Mouse (Mus musculus) midbrain, embryonic 11.5 days (tissue): ENCODE data around the gene Gls. TPM values are rescaled to one million over a fixed set of nuclear protein-coding genes. Genes with fewer than 3 reads are reported as not detected.

ENCODE experiments used
- ATAC-seq: fragments of 200-750 bp; cut with Nextera tagmentation; 2 replicates; pipeline ENCODE4 v1.8.0; 2017; ENCODE audit warnings: moderate TSS enrichment, moderate library complexity; ENCODE audit not compliant: low FRiP score
- DNase-seq: peaks from one replicate; pipeline ENCODE4 v3.0.0; 2015; ENCODE audit warnings: low spot score; ENCODE audit errors: missing footprints
- H3K27ac ChIP-seq: fragments of 300-500 bp; sonication (generic); 2 replicates; pipeline ENCODE4 v1.5.1; 2014; ENCODE audit warnings: low read depth, low read length
- H3K27me3 ChIP-seq: fragments of 300-500 bp; sonication (generic); 2 replicates; pipeline ENCODE4 v1.6.1; 2014; ENCODE audit warnings: mild to moderate bottlenecking, low read length, moderate library complexity, mixed read lengths; ENCODE audit not compliant: control insufficient read depth, insufficient read depth
- H3K36me3 ChIP-seq: fragments of 300-500 bp; sonication (generic); 2 replicates; pipeline ENCODE4 v1.6.1; 2014; ENCODE audit warnings: mild to moderate bottlenecking, low read length, moderate library complexity, mixed read lengths; ENCODE audit not compliant: control insufficient read depth, insufficient read depth
- H3K4me1 ChIP-seq: fragments of 300-500 bp; sonication (generic); 2 replicates; pipeline ENCODE4 v1.6.1; 2014; ENCODE audit warnings: low read length; ENCODE audit not compliant: control insufficient read depth, insufficient read depth
- H3K4me2 ChIP-seq: fragments of 300-500 bp; sonication (generic); 2 replicates; pipeline ENCODE4 v1.6.1; 2014; ENCODE audit warnings: mild to moderate bottlenecking, moderate library complexity
- H3K4me3 ChIP-seq: fragments of 300-500 bp; sonication (generic); 2 replicates; pipeline ENCODE4 v1.5.1; 2014; ENCODE audit warnings: low read depth, low read length
- H3K9ac ChIP-seq: fragments of 300-500 bp; sonication (generic); 2 replicates; pipeline ENCODE4 v1.6.1; 2014; ENCODE audit warnings: low read length
- H3K9me3 ChIP-seq: fragments of 300-500 bp; sonication (generic); 2 replicates; pipeline ENCODE4 v1.6.1; 2016; ENCODE audit warnings: low read length; ENCODE audit not compliant: control insufficient read depth
- WGBS: fragments of 180-500 bp; shearing (Covaris S2); extraction: QIAGEN DNeasy Blood & Tissue Kit; methylation state at CpG from one replicate; pipeline ENCODE4 v1.1.7; 2014; 5-methylcytosine and 5-hydroxymethylcytosine counted together
- polyA plus RNA-seq: library from polyadenylated mRNA; unstranded; fragments of >200 nt; fragmentation: Nextera tagmentation; extraction: Ambion mirVana; gene quantifications from 2 replicates; pipeline ENCODE4 v1.2.1, GENCODE M21; 2014

Gene Gls
- polyA plus RNA-seq, 1 experiment from 2014 or later, result 28.8 TPM

GRCm38 (mm10) chr1:52267606-52268005, 34.6 kb upstream of the Gls start:
- Histone ChIP-seq H3K4me2 (no peak overlapping the region), H3K9me3 (no peaks in the 10 kb centered on the region), H3K27ac (no peak overlapping the region), H3K4me1 (no peaks in the 10 kb centered on the region), H3K9ac (no peak overlapping the region), H3K36me3 (no peaks in the 10 kb centered on the region), H3K27me3 (no peaks in the 10 kb centered on the region), H3K4me3 (no peak overlapping the region)
- no peak for DNase-seq
- ATAC-seq, result no peak
- WGBS, result 57% methylated on average over 3 of the region's 3 CpGs

- Histone ChIP-seq H3K27me3 (no peaks in the 10 kb centered on the region), H3K9me3 (no peaks in the 10 kb centered on the region), H3K4me2 (no peak overlapping the region), H3K27ac (no peak overlapping the region), H3K9ac (no peak overlapping the region), H3K4me3 (no peak overlapping the region), H3K36me3 (no peaks in the 10 kb centered on the region), H3K4me1 (no peaks in the 10 kb centered on the region)
- ATAC-seq (no peak), DNase-seq (no peak)
- 79% methylated on average over 3 of the region's 3 CpGs for WGBS
Observed at GRCm38 (mm10) chr1:52265886-52266516, 33.0 kb upstream of the Gls start.

- H3K36me3 ChIP-seq, result no peaks in the 10 kb centered on the region
- no peak overlapping the region for H3K4me3 ChIP-seq
- no peaks in the 10 kb centered on the region for H3K9me3 ChIP-seq
- no peak overlapping the region for H3K4me2 ChIP-seq
- 76% methylated on average over 3 of the region's 3 CpGs for WGBS
- H3K27me3 ChIP-seq, result no peaks in the 10 kb centered on the region
- no peak for DNase-seq
- H3K4me1 ChIP-seq, result no peaks in the 10 kb centered on the region
- no peak overlapping the region for H3K27ac ChIP-seq
- no peak overlapping the region for H3K9ac ChIP-seq
- no peak for ATAC-seq
Observed at GRCm38 (mm10) chr1:52264290-52264689, 31.3 kb upstream of the Gls start.

- Histone ChIP-seq H3K9ac (no peak overlapping the region), H3K27ac (no peak overlapping the region), H3K4me2 (no peak overlapping the region), H3K36me3 (no peaks in the 10 kb centered on the region), H3K9me3 (no peaks in the 10 kb centered on the region), H3K4me3 (no peak overlapping the region), H3K4me1 (no peaks in the 10 kb centered on the region), H3K27me3 (no peaks in the 10 kb centered on the region)
- ATAC-seq (no peak), DNase-seq (no peak)
- WGBS, result 95% methylated on average over 4 of the region's 4 CpGs
Observed at GRCm38 (mm10) chr1:52260354-52261090, 27.5 kb upstream of the Gls start.

- Histone ChIP-seq H3K9me3 (no peaks in the 10 kb centered on the region), H3K9ac (no peak overlapping the region), H3K27me3 (no peaks in the 10 kb centered on the region), H3K27ac (no peak overlapping the region), H3K4me3 (no peak overlapping the region), H3K36me3 (no peaks in the 10 kb centered on the region), H3K4me2 (no peak overlapping the region), H3K4me1 (no peaks in the 10 kb centered on the region)
- WGBS, result 86% methylated on average over 9 of the region's 9 CpGs
- ATAC-seq (no peak), DNase-seq (no peak)
Observed at GRCm38 (mm10) chr1:52258006-52258749, 25.1 kb upstream of the Gls start.

- Histone ChIP-seq H3K9me3 (no peaks in the 10 kb centered on the region), H3K4me2 (no peak overlapping the region), H3K4me3 (no peak overlapping the region), H3K27me3 (no peaks in the 10 kb centered on the region), H3K4me1 (no peaks in the 10 kb centered on the region), H3K9ac (no peak overlapping the region), H3K36me3 (no peaks in the 10 kb centered on the region), H3K27ac (no peak overlapping the region)
- 87% methylated on average over 4 of the region's 4 CpGs for WGBS
- DNase-seq (no peak), ATAC-seq (no peak)
Observed at GRCm38 (mm10) chr1:52256916-52257315, 23.9 kb upstream of the Gls start.

- H3K9ac ChIP-seq, result no peak overlapping the region
- 82% methylated on average over 4 of the region's 4 CpGs for WGBS
- no peak overlapping the region for H3K4me3 ChIP-seq
- no peak overlapping the region for H3K4me2 ChIP-seq
- no peaks in the 10 kb centered on the region for H3K27me3 ChIP-seq
- no peak overlapping the region for H3K27ac ChIP-seq
- ATAC-seq (no peak), DNase-seq (no peak)
- H3K9me3 ChIP-seq, result no peaks in the 10 kb centered on the region
- no peaks in the 10 kb centered on the region for H3K36me3 ChIP-seq
- H3K4me1 ChIP-seq, result no peaks in the 10 kb centered on the region
Observed at GRCm38 (mm10) chr1:52256194-52256593, 23.2 kb upstream of the Gls start.

GRCm38 (mm10) chr1:52254411-52254810, 21.4 kb upstream of the Gls start:
- 88% methylated on average over 2 of the region's 2 CpGs for WGBS
- DNase-seq (no peak), ATAC-seq (no peak)
- H3K4me2 ChIP-seq, result no peak overlapping the region
- H3K9ac ChIP-seq, result no peak overlapping the region
- H3K27me3 ChIP-seq, result no peaks in the 10 kb centered on the region
- no peaks in the 10 kb centered on the region for H3K9me3 ChIP-seq
- no peaks in the 10 kb centered on the region for H3K36me3 ChIP-seq
- H3K27ac ChIP-seq, result no peak overlapping the region
- H3K4me1 ChIP-seq, result no peaks in the 10 kb centered on the region
- no peak overlapping the region for H3K4me3 ChIP-seq

GRCm38 (mm10) chr1:52253386-52253785, 20.4 kb upstream of the Gls start:
- Histone ChIP-seq H3K9me3 (no peaks in the 10 kb centered on the region), H3K4me3 (no peak overlapping the region), H3K36me3 (no peaks in the 10 kb centered on the region), H3K27ac (no peak overlapping the region), H3K4me1 (no peaks in the 10 kb centered on the region), H3K9ac (no peak overlapping the region), H3K27me3 (no peaks in the 10 kb centered on the region), H3K4me2 (no peak overlapping the region)
- no peak for ATAC-seq
- no peak for DNase-seq
- 72% methylated on average over 6 of the region's 6 CpGs for WGBS
